Mouse (Mus musculus) granulocyte monocyte progenitor cell, adult 5-6 weeks (primary cell): ENCODE data around the gene Gnrhr. TPM values are rescaled to one million over a fixed set of nuclear protein-coding genes. Genes with fewer than 3 reads are reported as not detected.

Experiments used
- ATAC-seq: replicated peaks from 2 replicates; pipeline ENCODE4 v1.8.0; 2016; ENCODE audit warnings: mild to moderate bottlenecking, moderate TSS enrichment, inconsistent platforms; ENCODE audit not compliant: poor library complexity, severe bottlenecking
- total RNA-seq, 2 experiments: library from RNA; stranded (forward) in 1 of 2; stranded (reverse) in 1 of 2; fragments of 200-712, 200-1000 nt in 1 of 2; fragments of >200 nt in 1 of 2; fragmentation: Nextera tagmentation in 1 of 2; gene quantifications; 2 replicates each; pipeline ENCODE4 v1.2.3; 2014 to 2017

The Gnrhr gene
- total RNA-seq (2014; fragmentation: Nextera tagmentation): not detected in 2 replicates
- total RNA-seq (2017): not detected in 2 replicates

DNA sequence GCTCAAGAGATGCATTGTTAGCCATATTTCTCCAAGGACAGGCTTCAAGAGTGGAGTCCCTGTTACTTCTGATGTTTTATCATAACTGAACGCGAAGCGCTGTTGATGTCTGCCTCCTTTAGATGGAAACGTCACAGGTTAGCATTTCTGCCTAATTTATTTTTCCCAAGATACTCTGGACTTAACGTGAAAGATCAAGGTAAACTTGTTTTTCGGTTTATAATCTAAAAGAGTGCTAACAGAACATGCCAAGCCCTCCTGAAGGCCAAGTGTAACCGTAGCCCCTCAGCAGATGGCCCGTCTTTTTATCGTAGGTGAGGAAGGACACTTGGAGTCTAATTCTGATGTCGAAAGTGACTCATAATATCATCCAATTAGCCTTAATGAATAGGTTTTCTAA, at the start of gene Gnrhr:
Gene Gnrhr, minus strand, starts transcription at position 101 of the 400 bp plus-strand sequence.
- ATAC-seq: no peak

DNA sequence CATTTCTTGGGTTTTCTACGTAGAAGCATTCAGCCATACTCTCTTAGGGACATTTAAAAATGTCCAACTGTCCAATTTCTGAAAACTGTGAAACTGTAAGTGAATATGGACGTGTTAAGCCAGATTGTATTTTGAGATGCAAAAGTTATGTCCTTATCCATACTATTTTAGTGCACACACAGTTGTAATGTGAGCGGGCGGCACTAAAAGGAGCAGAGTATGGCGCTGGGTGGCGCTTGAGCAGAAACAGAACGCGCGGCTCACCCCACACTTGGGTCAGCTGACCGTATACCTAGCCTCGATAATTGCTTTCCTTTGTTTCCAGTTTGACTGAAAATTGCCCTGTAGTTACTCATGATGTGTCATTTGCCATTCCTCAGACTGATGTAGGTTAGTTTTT, 48.9 kb upstream of the Gnrhr start:
- no peak for ATAC-seq

DNA sequence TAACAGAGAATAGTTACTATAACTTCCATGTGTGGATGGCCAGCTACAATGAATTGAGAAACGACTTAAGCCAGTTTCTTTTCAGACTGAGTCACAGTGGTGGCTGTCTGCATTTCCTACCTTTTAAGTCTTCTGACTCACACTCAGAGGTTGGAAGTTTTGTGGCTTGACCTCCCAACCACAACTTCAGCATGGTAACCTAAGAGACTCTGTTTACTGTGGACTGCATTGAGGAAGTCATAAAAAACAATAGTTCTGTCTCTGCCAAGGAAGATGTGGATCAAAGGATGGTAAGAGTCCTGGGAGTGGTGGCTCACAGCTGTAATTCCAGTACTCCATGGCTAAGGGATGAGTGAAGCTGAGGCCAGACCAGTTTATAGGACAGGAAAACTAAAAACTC, 47.2 kb upstream of the Gnrhr start:
- ATAC-seq: no peak

GRCm38 (mm10) chr5:86244275-86244674, 46.6 kb upstream of the Gnrhr start:
- no peak for ATAC-seq

- no peak for ATAC-seq
Measured at GRCm38 (mm10) chr5:86227156-86227853, 29.6 kb upstream of the Gnrhr start.

DNA sequence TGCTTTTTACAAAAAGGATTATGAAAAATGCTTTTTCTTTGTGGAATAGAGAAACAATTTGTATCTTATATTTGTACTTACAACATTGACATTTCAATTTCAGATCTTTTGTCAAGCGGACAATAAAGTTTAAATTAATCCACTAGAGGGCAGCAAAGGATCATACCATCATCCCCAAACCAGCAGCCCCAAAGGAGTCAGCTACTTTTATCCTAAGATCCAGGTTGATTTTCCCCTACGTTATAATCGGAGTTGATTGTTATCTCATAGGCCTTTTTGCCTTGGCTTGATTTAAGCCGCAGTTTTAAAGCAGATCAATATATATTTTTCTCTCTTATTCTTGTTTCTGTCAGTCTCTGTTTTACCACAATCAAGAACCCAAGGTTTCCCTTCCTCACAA, 6.3 kb downstream of the Gnrhr start:
- ATAC-seq: peak; percentile 41; the same call in 1 of the 2 replicates

DNA sequence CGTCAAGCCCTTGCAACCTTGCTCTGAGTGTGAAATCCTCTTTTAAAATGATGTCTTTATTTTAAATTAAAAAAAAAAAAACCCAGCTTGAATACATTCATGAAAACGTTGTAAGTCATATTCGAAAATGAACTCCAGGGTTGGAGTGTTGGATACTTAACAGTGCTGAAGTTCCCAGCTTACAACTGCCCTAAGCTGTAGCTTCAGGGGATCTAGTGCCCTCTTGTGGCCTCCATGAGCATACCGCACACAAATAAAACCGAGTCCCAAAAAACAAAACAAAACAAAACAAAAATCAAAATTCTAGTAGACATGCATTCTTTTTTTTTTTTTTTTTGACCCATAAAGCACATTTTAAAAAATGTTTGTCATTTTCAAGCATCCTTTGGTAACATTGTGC, 6.9 kb downstream of the Gnrhr start:
- peak; percentile 73 for ATAC-seq

GRCm38 (mm10) chr5:86190290-86190689, 7.4 kb downstream of the Gnrhr start:
- peak; percentile 97 for ATAC-seq

- ATAC-seq: no peak
Measured at GRCm38 (mm10) chr5:86187441-86187840, 10.3 kb downstream of the Gnrhr start.

- no peak for ATAC-seq
Measured at GRCm38 (mm10) chr5:86173778-86174177, 23.9 kb downstream of the Gnrhr start.

GRCm38 (mm10) chr5:86172449-86173161, 25.1 kb downstream of the Gnrhr start, which contains the start of gene Uba6:
TSS of gene Uba6 (minus strand) at chr5:86172803.
- peak; percentile 97 for ATAC-seq

GRCm38 (mm10) chr5:86172088-86172448, 25.6 kb downstream of the Gnrhr start:
- ATAC-seq: no peak

Other genes starting within 250 kb of the Gnrhr start
- gene Cenpc1, start 132.3 kb downstream of the Gnrhr start, total RNA-seq (2014; fragmentation: Nextera tagmentation): 26.7 and 28.7 TPM in 2 replicates
- gene Cenpc1, start 132.3 kb downstream of the Gnrhr start, total RNA-seq (2017): 43.5 and 46.1 TPM in 2 replicates
- 23.6 and 25.4 TPM in 2 replicates for gene Stap1, start 126.2 kb downstream of the Gnrhr start, total RNA-seq (2014; fragmentation: Nextera tagmentation)
- gene Stap1, start 126.2 kb downstream of the Gnrhr start, total RNA-seq (2017): 43.1 and 63.2 TPM in 2 replicates
- gene Uba6, start 25.1 kb downstream of the Gnrhr start, total RNA-seq (2014; fragmentation: Nextera tagmentation): 14.7 and 24.4 TPM in 2 replicates
- 16.1 and 21.5 TPM in 2 replicates for gene Uba6, start 25.1 kb downstream of the Gnrhr start, total RNA-seq (2017)
- not detected in 2 replicates for gene Tmprss11c, start 91.4 kb upstream of the Gnrhr start, total RNA-seq (2014; fragmentation: Nextera tagmentation)
- gene Tmprss11c, start 91.4 kb upstream of the Gnrhr start, total RNA-seq (2017): not detected in 2 replicates
- not detected in 2 replicates for gene Tmprss11d, start 175.5 kb upstream of the Gnrhr start, total RNA-seq (2014; fragmentation: Nextera tagmentation)
- gene Tmprss11d, start 175.5 kb upstream of the Gnrhr start, total RNA-seq (2017): not detected in 2 replicates